Mouse (Mus musculus) stomach, embryonic 16.5 days (tissue): ENCODE measurements around the gene Tpk1. TPM values are rescaled to one million over a fixed set of nuclear protein-coding genes. Genes with fewer than 3 reads are reported as not detected.

Experiments
- ATAC-seq: fragments of 200-750 bp; cut with Nextera tagmentation; 2 replicates; pipeline ENCODE4 v1.8.0; 2017; ENCODE audit warnings: moderate number of reproducible peaks, moderate TSS enrichment; ENCODE audit not compliant: insufficient read depth, low FRiP score
- H3K27ac ChIP-seq: fragments of 300-500 bp; sonication (generic); 2 replicates; pipeline ENCODE4 v1.5.1; 2014; ENCODE audit warnings: low read length
- H3K27me3 ChIP-seq: fragments of 300-500 bp; sonication (generic); 2 replicates; pipeline ENCODE4 v1.6.1; 2014; ENCODE audit warnings: low read length, control low read depth, mixed read lengths; ENCODE audit not compliant: control insufficient read depth, insufficient read depth
- H3K36me3 ChIP-seq: fragments of 300-500 bp; sonication (generic); 2 replicates; pipeline ENCODE4 v1.6.1; 2014; ENCODE audit warnings: low read length; ENCODE audit not compliant: control insufficient read depth, insufficient read depth
- H3K4me1 ChIP-seq: fragments of 300-500 bp; sonication (generic); 2 replicates; pipeline ENCODE4 v1.6.1; 2014; ENCODE audit warnings: low read length, control low read depth, mixed read lengths; ENCODE audit not compliant: control insufficient read depth, insufficient read depth
- H3K4me2 ChIP-seq: fragments of 300-500 bp; sonication (generic); 2 replicates; pipeline ENCODE4 v1.6.1; 2014; ENCODE audit warnings: low read depth, low read length, mixed read lengths
- H3K4me3 ChIP-seq: fragments of 300-500 bp; sonication (generic); replicated peaks from 2 replicates; pipeline ENCODE4 v1.5.1; 2014; ENCODE audit warnings: mild to moderate bottlenecking, low read length
- H3K9ac ChIP-seq: fragments of 300-500 bp; sonication (generic); 2 replicates; pipeline ENCODE4 v1.6.1; 2014; ENCODE audit warnings: low read length
- H3K9me3 ChIP-seq: fragments of 300-500 bp; sonication (generic); replicated peaks from 2 replicates; pipeline ENCODE4 v1.6.1; 2016; ENCODE audit warnings: low read length, control low read depth; ENCODE audit not compliant: control insufficient read depth
- WGBS: fragments of 180-500 bp; shearing (Covaris S2); extraction: QIAGEN DNeasy Blood & Tissue Kit; methylation state at CpG from one replicate; pipeline ENCODE4 v1.1.7; 2014; 5-methylcytosine and 5-hydroxymethylcytosine counted together
- polyA plus RNA-seq: library from polyadenylated mRNA; unstranded; fragments of >200 nt; fragmentation: Nextera tagmentation; extraction: Ambion mirVana; gene quantifications from 2 replicates; pipeline ENCODE4 v1.2.1, GENCODE M21; 2015

The Tpk1 gene
- polyA plus RNA-seq, 1 experiment from 2014 or later: 17.4 TPM

GRCm38 (mm10) chr6:43349083-43349482, 317.0 kb downstream of the Tpk1 start:
- Histone ChIP-seq H3K4me3 (no peak overlapping the region), H3K9ac (no peak overlapping the region), H3K36me3 (no peaks in the 10 kb centered on the region), H3K4me1 (no peaks in the 10 kb centered on the region), H3K27ac (no peak overlapping the region), H3K27me3 (no peaks in the 10 kb centered on the region), H3K4me2 (no peak overlapping the region), H3K9me3 (no peaks in the 10 kb centered on the region)
- ATAC-seq: no peak
- 70% methylated on average over 4 of the region's 4 CpGs for WGBS

DNA sequence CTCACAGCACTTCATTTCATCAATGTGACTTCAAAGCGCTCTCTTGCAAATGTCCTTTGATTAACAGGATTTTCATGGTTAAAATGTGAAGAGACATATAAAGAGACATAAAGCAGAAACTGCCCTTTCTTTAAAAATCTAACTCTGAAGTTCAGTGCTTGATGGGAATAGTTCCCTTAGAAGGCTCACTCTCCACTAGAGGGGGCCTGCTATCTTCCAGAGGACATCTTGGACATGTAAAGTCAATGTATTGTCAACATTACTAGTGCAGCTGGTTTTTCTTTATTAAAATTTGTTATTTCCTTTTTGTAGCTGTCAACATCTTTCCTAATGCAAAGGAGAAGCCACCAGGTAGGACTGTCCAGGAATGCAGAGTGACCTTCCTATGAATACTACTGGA, 318.4 kb downstream of the Tpk1 start:
- 94% methylated on average over 1 of the region's 1 CpGs for WGBS
- ATAC-seq: no peak
- no peak overlapping the region for H3K9ac ChIP-seq

GRCm38 (mm10) chr6:43343006-43343405, 323.1 kb downstream of the Tpk1 start:
- H3K4me3 ChIP-seq: no peak overlapping the region
- H3K36me3 ChIP-seq: no peaks in the 10 kb centered on the region
- 34% methylated on average over 1 of the region's 1 CpGs for WGBS
- H3K27ac ChIP-seq: no peak overlapping the region
- no peaks in the 10 kb centered on the region for H3K27me3 ChIP-seq
- no peak overlapping the region for H3K9ac ChIP-seq
- peaks cover 8% of the 10 kb centered on the region; the same call in 1 of the 2 replicates for H3K4me1 ChIP-seq
- H3K9me3 ChIP-seq: no peaks in the 10 kb centered on the region
- H3K4me2 ChIP-seq: no peak overlapping the region
- ATAC-seq: no peak

More for the DNA sequence above, 318.4 kb downstream of the Tpk1 start:
- no peaks in the 10 kb centered on the region for H3K27me3 ChIP-seq
- H3K4me3 ChIP-seq: no peak overlapping the region
- no peak overlapping the region for H3K4me2 ChIP-seq
- no peaks in the 10 kb centered on the region for H3K4me1 ChIP-seq
- H3K36me3 ChIP-seq: no peaks in the 10 kb centered on the region
- no peak overlapping the region for H3K27ac ChIP-seq
- no peaks in the 10 kb centered on the region for H3K9me3 ChIP-seq

GRCm38 (mm10) chr6:43342386-43342785, 323.7 kb downstream of the Tpk1 start:
- Histone ChIP-seq H3K4me2 (no peak overlapping the region), H3K4me1 (peaks cover 8% of the 10 kb centered on the region; the same call in 1 of the 2 replicates), H3K9me3 (no peaks in the 10 kb centered on the region), H3K4me3 (no peak overlapping the region), H3K27ac (no peak overlapping the region), H3K27me3 (no peaks in the 10 kb centered on the region), H3K9ac (no peak overlapping the region), H3K36me3 (no peaks in the 10 kb centered on the region)
- WGBS: 33% methylated on average over 2 of the region's 2 CpGs
- no peak for ATAC-seq

DNA sequence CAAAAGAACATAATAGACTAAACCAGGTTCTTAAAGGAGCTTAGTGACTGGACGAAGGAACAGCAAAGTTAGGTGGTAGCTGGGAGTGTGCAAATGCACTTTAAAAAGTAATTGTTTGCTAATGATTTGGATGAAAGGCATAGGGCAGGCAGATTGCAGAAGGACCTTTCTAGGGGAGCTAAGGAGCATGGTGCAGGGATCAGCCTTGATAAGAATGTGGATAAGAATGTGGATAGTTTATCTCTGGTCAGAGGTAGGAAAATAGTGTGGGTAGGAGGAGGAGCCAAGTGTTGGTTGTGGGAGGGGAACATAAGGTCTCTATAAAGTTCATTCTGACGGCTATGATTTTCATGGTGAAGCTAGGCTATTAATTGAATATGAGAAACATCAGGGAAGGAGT, 327.3 kb downstream of the Tpk1 start:
- Histone ChIP-seq H3K9me3 (no peaks in the 10 kb centered on the region), H3K4me1 (peaks cover 8% of the 10 kb centered on the region; the same call in 1 of the 2 replicates), H3K36me3 (no peaks in the 10 kb centered on the region), H3K27ac (no peak overlapping the region), H3K27me3 (no peaks in the 10 kb centered on the region), H3K4me2 (no peak overlapping the region), H3K4me3 (no peak overlapping the region), H3K9ac (no peak overlapping the region)
- WGBS: 36% methylated on average over 2 of the region's 2 CpGs
- peak; percentile 61; the same call in 1 of the 2 replicates for ATAC-seq

DNA sequence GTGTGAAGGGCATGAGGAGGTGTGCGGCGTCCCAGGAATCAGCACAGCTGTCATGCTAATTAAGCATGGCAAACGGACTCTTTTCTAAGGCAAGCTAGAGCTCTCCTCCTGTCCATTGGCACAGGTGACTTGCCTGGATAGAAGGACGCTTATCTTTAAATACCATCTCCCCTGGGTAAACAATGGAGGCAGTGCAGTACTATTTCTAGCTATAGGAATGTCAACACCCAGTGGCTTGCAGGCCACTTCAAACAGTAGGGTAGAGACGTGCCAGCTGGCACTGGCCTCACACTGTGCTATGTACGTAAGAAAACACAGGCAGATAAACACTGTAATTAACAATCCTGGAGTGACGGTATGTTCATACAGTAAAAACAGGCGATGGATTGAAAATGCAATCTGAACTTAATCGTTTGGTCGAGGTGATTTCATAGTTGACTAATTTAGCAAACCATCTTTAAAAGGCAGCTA, 328.6 kb downstream of the Tpk1 start:
- Histone ChIP-seq H3K9me3 (no peaks in the 10 kb centered on the region), H3K4me2 (no peak overlapping the region), H3K4me1 (peaks cover 7% of the 10 kb centered on the region; the same call in 1 of the 2 replicates), H3K36me3 (no peaks in the 10 kb centered on the region), H3K27ac (no peak overlapping the region), H3K4me3 (no peak overlapping the region), H3K27me3 (no peaks in the 10 kb centered on the region), H3K9ac (no peak overlapping the region)
- peak; percentile 91 for ATAC-seq
- 31% methylated on average over 10 of the region's 10 CpGs for WGBS

GRCm38 (mm10) chr6:43335619-43336234, 330.4 kb downstream of the Tpk1 start:
- H3K27me3 ChIP-seq: no peaks in the 10 kb centered on the region
- H3K9me3 ChIP-seq: no peaks in the 10 kb centered on the region
- no peak for ATAC-seq
- H3K9ac ChIP-seq: no peak overlapping the region
- no peak overlapping the region for H3K27ac ChIP-seq
- no peak overlapping the region for H3K4me3 ChIP-seq
- no peak overlapping the region for H3K4me2 ChIP-seq
- H3K4me1 ChIP-seq: peaks cover 5% of the 10 kb centered on the region; the same call in 1 of the 2 replicates
- H3K36me3 ChIP-seq: no peaks in the 10 kb centered on the region
- 47% methylated on average over 3 of the region's 3 CpGs for WGBS

DNA sequence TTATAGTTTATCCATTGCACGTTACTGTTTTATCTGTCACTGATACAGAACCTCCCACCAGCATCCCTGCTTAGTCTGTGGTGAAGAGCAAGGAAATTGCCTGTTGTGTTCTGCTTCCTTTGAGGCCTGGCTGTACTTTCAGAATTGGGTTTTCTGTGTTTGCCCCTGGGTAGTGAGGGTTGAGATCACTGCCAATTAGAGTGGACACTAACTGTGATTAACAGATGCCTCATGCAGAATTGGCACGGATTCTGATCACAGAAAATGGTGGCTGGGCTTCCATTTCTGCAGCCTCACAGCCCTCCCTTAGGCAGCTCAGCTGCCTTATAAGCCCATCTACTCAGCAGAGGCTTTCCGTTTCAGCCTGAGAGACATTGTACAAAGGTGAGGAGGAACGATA, 332.6 kb downstream of the Tpk1 start:
- Histone ChIP-seq H3K27ac (no peak overlapping the region), H3K9me3 (no peaks in the 10 kb centered on the region), H3K4me2 (no peak overlapping the region), H3K4me1 (peaks cover 4% of the 10 kb centered on the region; the same call in 1 of the 2 replicates), H3K27me3 (no peaks in the 10 kb centered on the region), H3K4me3 (no peak overlapping the region), H3K36me3 (no peaks in the 10 kb centered on the region), H3K9ac (no peak overlapping the region)
- 61% methylated on average over 4 of the region's 4 CpGs for WGBS
- no peak for ATAC-seq

- Histone ChIP-seq H3K27ac (no peak overlapping the region), H3K27me3 (no peaks in the 10 kb centered on the region), H3K9ac (no peak overlapping the region), H3K4me2 (no peak overlapping the region), H3K36me3 (no peaks in the 10 kb centered on the region), H3K4me1 (no peaks in the 10 kb centered on the region), H3K4me3 (no peak overlapping the region), H3K9me3 (no peaks in the 10 kb centered on the region)
- 60% methylated on average over 8 of the region's 8 CpGs for WGBS
- ATAC-seq: no peak
These were observed 353.0 kb downstream of the Tpk1 start for GRCm38 (mm10) chr6:43312961-43313656.
